Mouse (Mus musculus) central nervous system, embryonic 11.5 days (tissue): Measurements from ENCODE around the gene Uhrf1bp1. TPM values are rescaled to one million over a fixed set of nuclear protein-coding genes. Genes with fewer than 3 reads are reported as not detected.

Experiments used
- polyA plus RNA-seq: library from polyadenylated mRNA; depleted of rRNA; stranded (reverse); fragments of >200 nt; gene quantifications from 2 replicates; pipeline ENCODE4 v1.2.3, GENCODE M21; 2012; rRNA removed

Gene Uhrf1bp1
- 13.1 and 14.3 TPM in 2 replicates for polyA plus RNA-seq

DNA sequence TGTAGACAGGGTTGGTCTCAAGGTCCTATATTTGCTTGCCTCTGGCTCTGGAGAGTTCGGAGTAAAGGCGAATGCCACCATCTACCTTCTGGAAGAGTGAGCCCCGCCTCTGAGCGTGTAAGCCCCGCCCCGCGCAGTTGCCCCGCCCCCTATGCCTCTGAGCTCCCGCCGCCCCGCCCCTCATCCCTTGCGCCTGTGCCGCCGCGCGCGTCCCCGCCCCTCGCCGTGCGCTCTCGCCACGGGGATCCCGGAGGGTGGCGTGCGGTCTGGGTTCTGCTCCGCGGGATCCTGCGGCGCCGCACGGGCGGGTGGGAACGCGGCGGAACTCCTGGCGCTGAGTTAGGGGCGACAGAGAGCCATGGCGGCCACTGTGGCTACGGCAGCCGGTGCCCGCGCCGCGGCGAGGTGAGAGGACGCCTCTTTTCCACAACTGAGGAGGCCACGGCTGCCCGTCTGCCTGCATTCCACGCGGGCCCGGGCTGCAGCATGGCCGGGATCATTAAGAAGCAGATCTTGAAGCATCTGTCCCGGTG lies at the start of gene Uhrf1bp1:
Gene Uhrf1bp1 (plus strand): TSS at position 177 of the 533 bp plus-strand sequence.

DNA sequence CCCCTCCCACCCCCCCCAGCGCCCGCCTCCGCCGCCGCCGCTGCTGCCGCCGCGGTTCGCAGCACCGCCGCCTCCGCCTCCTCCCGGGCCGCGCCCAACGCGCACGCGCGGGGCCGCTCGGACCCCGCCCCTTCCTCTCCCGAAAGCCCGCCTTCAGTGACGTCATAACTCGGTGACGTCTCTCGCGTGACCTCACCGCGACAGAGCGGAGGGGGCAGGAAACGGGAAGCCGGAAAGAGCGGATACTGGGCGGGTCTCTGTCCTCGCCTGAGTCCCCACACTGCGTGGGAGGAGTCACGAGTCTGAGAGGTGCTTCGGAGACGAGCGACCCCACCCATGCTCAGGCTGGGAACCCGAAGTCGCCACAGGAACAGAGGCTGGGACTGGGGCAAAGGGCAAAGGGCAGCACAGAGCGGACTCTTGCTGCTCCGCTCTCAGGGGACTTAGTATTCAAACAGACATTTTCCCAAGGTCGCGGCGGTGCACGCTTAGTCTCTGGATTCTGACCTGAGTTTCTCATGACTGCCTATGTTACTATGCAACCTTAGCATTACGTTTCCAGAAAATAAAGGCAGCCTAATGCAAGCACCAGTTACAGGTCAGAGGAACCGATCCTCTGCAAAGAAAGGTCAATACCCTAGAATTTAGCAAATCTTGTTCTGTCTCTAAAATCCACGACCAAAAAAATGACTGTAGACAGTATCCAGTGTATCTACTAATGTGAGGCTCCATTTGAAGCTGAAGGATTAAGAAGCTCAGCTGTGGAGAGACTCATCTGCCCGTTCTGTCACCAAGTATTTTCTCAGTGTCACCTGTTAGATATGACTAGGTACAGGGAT lies 35.5 kb upstream of the Uhrf1bp1 start, which contains the start of gene D17Wsu92e:
Gene D17Wsu92e (minus strand): TSS at position 81 of the 839 bp plus-strand sequence.

DNA sequence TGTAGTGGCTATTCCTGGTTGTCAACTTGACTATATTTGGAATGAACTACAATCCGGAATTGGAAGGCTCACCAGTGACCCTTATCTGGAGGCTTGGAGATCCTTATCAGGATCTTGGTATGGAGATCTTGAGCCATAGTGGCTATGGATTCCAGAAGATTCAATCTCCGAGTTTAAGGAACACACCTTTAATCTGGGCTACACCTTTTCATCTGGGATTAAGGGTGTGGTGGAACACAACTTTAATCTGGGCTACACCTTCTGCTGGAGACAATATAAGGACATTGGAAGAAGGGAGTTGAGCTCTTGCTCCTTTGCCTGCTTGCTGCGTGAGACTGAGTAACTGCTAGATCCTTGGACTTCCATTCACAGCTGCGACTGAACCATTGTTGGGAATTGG lies 18.4 kb upstream of the Uhrf1bp1 start, which contains the start of gene Snrpc:
Gene Snrpc (plus strand): TSS at position 301 of the 400 bp plus-strand sequence.

DNA sequence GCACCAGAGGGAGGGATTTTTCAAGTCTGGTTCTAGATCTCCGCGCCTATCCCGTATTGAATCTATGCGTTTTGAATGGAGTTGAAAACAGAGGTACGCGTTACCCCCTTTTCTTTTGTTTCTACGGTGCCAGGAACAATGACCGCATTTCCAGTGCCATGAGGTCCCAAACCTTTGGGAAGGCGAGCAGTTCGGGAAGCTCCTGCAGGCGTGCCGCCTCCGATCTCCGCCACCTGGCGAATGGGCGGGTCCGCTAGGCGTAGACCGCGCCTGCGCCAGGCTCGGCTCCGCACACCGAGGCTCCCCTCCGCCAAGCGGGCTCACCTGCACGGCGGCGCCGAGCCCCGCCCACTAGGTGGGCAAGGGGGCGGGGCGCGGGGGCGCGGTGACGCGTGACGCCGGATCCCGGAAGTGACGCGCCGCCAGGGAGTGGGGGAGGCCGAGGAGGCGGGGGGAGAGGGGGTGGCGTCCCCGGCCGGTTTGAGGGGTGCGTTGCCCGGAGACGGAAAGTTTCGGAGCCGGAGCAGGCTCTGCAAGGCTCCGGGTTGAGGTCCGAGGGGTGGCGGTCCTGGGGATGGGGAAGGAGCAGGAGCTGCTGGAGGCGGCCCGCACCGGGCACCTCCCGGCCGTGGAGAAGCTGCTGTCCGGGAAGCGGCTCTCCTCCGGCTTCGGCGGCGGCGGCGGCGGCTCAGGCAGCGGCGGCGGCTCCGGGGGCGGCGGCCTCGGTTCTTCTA lies 52.8 kb downstream of the Uhrf1bp1 start, which contains the start of gene Anks1:
Gene Anks1 (plus strand): TSS at position 419 of the 734 bp plus-strand sequence.

DNA sequence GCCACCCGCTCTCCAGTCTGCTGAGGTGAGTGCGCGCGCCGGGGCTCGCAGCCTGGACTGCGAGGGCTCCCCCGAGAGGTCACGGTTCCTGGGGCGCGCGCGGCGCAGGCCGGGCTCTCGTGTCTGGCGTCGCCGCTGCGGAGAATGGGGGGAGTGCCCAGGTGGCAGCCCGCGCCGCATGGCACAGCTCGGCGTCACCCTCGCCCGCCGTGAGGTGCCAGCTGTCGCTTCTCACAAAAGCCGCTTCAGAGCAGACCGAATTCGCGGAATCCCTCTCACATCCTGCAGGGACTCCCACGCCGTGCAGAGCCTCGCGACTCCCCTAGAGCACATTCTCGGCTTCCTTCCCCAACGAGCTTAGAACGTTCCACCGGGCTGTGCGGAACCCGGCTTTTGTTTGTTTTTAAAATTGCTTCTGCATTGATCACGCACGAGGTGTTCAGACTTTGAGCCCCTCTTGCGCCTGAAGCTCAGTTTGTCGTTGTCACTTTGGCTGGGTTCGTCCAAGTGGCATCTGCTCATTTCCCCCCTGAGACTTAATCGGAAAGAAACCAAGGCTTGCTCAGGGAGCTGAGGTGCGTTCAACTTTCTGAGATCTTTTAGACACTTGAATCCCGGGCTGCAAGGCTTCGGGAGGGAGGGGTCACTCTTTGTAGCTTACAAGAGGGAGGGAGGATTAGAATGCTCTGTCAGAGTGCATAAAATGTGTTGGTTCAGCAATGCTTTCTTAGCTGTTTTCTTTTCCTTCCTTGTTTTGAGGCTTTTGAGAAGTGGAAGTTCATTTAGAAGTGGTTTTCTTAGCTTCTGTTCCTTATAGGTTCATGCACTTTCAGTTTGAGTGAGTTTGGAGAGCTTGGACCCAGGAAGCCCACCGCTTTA lies 53.6 kb downstream of the Uhrf1bp1 start, which contains the start of gene Taf11:
Gene Taf11 (minus strand): TSS at position 223 of the 879 bp plus-strand sequence.

Other genes with a start within 250 kb of the Uhrf1bp1 start
- gene Nudt3, start 232.9 kb upstream of the Uhrf1bp1 start, polyA plus RNA-seq = 196 and 673 TPM in 2 replicates
- gene RPS10-NUDT3, start 221.2 kb upstream of the Uhrf1bp1 start, polyA plus RNA-seq = 0.23 TPM in 1 of 2 replicates, not detected in the other
- gene Rps10, start 219.8 kb upstream of the Uhrf1bp1 start, polyA plus RNA-seq = 1,632 and 1,758 TPM in 2 replicates
- gene Pacsin1, start 200.9 kb upstream of the Uhrf1bp1 start, polyA plus RNA-seq = 3.4 TPM in 2 replicates
- gene Spdef, start 127.5 kb upstream of the Uhrf1bp1 start, polyA plus RNA-seq = 0.35 and 0.63 TPM in 2 replicates
- gene D17Wsu92e, start 35.8 kb upstream of the Uhrf1bp1 start, polyA plus RNA-seq = 48.6 and 52.9 TPM in 2 replicates
- 191 and 254 TPM in 2 replicates for gene Snrpc, start 18.3 kb upstream of the Uhrf1bp1 start, polyA plus RNA-seq
- gene Anks1, start 52.9 kb downstream of the Uhrf1bp1 start, polyA plus RNA-seq = 49.9 and 56.2 TPM in 2 replicates
- gene Taf11, start 53.4 kb downstream of the Uhrf1bp1 start, polyA plus RNA-seq = 59.9 and 93.4 TPM in 2 replicates
- gene Tcp11, start 224.2 kb downstream of the Uhrf1bp1 start, polyA plus RNA-seq = 1.6 and 2.0 TPM in 2 replicates